Mouse (Mus musculus) adrenal gland, postnatal 36 days (tissue): Measurements from ENCODE around the gene Sarnp. TPM values are rescaled to one million over a fixed set of nuclear protein-coding genes. Genes with fewer than 3 reads are reported as not detected.

Experiments used
- DNase-seq, 2 experiments: peaks; one replicate each; pipeline ENCODE4 v3.0.0; 2021; ENCODE audit warnings: mixed read lengths in 1 of 2
- total RNA-seq, 2 experiments: library from RNA; stranded (reverse); gene quantifications; 2 replicates each; pipeline ENCODE4 v1.2.3; 2021

Sarnp gene
- total RNA-seq, 2 experiments from 2014 or later: 50.4 to 60.8 TPM

DNA sequence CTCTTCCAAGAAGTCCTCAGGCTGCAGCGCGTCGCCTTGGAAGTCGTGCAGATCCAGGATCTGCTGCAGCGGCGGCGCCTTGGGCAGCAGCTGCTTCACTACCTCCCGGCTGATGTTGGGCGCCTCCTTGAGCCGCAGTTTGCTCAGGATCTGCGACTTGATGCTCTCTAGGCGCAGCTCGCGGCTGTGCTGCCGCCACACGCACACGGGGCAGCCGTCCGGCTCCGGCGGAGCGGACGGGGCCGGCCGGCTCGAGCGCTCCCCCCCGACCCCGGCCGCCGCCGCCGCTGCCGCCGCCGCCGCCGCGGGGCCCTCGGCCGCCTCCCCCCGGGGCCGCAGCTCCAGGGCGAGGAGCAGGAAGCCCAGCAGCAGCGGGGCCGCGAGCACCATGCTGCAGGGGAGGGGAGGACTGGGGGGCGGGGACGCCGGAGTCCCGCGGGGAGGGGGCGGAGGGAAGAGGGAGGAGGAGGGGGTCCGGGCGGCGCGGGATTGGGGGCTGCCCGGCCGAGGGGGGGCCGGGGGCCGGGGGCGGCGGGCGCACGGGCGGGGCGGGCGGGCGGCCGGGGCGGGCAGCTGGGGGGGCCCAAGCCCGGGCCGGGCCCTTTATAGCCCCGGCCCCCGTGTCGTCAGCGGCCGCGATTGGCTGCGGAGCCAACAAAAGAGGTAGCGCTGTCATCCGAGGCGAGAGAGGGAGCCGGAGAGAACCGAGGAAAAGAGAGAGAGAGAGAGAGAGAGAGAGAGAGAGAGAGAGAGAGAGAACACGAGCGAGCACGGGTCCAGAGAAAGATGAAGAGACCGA, 74.4 kb downstream of the Sarnp start, which contains the start of gene Gdf11:
Gene Gdf11 (minus strand): TSS at position 423 of the 799 bp plus-strand sequence.
- DNase-seq: peak; percentile 65 to 66

DNA sequence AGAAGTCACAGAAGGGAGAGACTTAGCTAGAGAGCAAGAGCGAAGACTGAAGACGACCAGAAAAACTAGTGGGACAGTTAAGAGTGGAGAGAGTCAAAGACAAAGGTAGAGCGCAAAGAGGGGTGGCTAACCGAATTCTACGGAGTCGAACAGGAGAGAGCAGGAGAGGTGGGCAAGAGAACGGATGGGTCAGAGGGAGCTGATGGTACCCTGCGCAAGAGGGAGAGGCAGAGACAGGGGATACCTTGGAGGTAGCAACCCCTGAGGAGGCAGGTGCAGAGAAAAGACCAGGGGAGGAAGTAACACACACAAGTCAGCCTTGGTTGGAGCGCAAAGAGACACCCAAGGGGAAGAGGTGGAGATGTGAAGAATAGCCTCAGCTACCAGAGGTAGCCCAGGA, 75.1 kb downstream of the Sarnp start:
- DNase-seq: no peak

DNA sequence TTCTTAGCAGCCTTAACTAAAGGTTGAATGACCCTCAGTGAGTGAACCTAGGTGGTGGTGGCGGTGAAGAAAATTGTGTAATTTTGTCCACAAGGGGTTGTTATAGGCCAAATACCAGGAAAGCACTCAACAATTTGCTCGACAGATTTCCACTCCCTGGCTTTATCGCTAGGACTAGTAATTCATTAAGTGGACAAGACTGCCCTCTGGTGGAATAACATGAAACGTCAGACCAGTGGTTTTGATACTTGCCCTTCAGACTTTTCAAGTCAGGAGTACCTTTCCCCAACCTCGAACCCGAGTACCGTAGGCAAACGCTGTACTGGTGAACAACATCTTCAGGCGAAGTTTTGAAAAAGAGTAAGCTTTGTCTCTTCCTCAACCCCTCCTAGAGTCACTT, 78.3 kb downstream of the Sarnp start:
- peak; percentile 48 to 76 for DNase-seq

DNA sequence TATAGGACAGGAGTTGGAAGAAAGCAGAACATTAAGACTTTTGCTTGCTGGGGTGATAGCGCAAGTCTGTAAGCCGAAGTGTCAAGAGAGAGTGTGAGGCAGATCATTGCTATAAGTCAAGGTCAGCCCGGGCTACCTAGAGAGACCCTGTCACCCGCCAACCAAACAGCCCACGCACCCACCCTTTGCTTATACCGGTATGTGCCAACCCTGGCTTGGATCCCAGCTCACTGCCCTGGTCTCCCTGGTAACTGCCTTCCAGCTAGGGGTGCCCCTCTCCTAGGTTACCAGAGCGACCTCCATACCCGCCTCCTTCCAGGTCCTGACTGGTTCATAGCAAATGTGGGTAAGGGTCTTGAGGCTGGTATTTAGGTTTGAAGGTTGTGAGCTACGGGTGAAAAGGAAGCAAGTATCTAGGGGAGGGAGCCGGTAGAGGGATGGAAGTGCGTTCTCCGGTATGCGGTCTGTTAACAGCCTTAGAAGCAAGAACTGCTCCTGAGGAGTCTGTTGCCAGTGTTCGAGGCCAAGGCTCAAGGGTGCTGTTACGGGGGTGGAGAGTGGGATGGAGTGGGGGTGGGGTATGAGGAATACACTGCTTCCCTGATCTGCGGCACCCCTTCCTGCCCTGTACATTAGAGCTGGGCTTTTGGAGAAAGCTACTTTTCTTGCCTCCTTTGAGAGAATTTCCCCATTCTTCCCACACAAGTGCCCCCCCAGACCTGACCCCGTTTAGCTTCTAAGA, 79.0 kb downstream of the Sarnp start:
- DNase-seq: peak in 1 of 2 experiments; percentile 33

DNA sequence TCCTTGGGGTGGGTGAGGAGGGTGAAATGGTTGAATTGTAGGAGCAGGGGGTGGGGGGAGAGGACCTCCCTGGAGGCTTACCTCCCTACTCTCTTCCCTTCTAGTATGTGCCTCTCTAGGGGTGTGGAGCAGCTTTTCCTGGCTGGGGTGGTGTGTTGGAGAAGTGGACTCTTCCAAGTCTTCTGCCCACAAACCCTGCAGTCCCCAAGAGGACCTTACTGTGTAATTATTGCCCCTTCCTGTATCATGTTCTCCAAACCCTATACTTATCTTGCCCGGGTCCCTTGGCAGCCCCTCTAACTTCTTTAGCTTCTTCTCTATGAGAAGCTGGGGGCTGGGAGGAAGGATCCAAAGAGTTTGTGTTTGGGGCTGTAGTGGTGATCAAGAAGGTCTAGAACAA, 79.7 kb downstream of the Sarnp start:
- no peak for DNase-seq

DNA sequence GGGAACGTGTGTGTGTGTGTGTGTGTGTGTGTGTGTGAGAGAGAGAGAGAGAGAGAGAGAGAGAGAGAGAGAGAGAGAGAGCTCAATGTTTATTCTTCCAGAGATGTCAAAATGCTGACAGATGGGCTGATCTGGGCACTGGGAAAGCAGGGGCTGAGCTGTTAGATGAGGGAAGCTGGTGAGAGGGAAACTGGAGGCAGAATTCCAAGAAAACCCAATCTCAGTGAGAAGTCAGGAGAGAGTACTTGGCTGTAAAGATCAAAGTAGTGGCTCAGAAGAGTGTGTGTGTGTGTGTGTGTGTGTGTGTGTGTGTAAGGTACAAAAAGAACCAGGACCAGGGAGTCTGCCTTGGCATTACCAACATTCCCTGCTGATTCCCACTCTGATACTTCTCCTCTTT, 80.4 kb downstream of the Sarnp start:
- no peak for DNase-seq

DNA sequence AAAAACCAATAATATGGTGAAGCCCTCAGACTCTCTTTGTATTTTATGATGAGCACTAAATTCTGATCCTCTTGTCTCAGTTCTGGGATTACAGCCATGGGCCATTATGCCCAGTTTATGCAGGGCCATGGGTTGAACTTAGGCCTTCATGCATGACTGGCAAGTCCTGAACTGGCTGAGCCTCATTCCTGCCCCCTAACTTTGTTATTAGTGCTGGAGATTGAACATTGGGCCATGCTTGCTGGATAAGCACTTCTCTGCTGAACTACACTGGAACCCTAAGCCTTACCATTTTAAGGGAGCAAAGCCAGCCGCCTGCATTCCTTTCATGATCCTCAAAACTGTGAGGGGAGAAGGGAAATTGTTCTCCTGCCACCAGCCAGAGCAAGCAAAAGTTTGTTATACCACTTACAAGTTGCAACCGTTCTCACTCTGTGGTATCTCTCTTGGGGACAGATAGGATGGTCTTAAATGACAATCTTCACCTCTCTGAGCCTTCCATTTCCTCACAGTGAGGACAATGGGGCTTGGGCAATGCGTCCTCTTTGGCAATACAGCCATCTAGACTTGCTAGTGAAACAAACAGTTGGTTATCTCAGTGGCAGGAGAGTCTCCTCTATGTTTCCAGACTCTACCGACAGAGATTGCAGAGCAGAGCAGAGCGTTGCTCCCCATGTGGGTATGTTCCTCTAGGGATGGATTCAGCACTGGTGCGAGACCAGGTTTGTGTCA, 82.8 kb downstream of the Sarnp start:
- no peak for DNase-seq

DNA sequence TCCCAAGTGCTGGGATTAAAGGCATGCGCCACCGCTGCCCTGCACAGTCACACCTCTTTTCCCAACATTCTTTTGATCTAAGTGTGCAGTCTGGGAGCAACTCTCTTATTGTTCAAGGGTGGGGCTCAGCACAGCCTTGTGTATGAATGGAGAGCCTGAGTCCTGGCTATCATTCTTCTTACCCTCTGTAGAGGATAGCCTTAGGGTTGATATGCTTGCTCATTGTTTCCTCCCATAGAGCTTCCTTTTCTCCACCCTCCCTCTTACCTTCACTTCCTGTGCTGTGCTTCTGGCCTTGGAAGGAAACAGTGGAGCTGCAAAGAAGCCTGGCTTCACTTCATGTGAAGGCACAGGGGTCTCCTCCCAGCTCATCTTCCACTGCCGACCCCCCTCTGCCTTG, 83.6 kb downstream of the Sarnp start, which contains the start of gene Cd63:
Gene Cd63 (plus strand): TSS at position 292 of the 400 bp plus-strand sequence.
- DNase-seq: no peak

DNA sequence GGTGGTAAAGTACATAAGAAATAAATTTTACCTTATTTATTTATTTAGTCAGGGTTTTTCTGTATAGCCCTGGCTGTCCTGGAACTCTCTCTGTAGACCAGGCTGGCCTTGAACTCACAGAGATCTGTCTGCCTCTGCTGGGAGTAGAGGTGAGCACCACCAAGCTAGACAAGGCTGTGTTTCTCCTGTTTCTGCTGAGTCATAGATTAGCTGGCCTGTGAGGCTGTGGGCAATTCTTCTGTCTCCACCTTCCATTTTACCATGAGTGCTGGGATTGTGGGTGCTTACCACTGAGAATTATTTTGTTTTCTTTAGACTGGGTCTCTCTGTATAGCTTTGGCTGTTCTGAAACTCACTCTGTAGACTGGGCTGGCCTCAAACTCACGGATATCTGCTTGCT, 84.3 kb downstream of the Sarnp start:
- no peak for DNase-seq

DNA sequence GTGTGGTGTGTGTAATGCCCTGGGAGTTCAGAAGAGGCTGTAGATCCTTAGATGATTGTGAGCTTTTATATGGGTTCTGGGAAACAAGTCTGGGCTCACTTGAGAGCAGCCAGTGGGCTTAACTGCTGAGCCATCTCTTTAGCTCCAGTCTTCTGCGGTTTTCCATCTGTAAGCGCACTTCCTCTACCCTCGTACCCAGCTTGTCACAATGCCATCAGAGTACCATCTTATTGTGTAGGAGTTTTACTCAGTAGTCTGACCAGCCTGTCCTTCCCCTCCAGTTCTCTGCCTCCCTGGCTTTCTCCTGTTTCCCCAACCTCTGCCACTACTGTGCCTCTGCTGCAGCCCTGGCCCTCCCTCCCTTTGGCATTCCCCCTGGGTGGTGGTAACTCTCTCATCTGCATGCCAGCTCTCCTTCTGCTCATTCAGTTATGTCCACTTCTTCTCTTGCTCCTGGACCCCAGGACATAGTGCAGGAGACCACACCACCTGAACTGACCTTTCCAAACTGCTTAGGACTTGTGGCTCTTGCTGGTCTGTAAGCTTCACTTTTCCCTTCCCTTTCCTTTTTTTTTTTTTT, 85.4 kb downstream of the Sarnp start:
- no peak for DNase-seq

DNA sequence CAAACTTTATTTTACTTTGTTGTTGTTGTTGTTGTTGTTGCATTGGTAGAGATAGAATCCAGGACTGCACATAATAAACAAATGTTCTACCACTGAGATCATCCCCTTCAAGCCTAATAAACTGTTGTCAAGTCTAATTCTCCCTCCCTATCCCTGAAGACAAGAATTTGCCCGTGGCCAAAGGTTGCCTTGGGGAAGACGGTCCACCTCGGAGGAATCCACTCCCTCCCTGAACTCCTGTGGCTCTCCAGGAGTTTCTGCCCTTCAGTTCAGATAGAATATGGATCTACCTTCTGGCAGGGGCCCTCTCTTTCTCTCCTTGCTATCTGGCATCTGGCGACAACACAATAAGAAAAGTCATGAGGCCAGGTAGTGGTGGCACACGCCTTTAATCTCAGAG, 87.7 kb downstream of the Sarnp start:
- no peak for DNase-seq

DNA sequence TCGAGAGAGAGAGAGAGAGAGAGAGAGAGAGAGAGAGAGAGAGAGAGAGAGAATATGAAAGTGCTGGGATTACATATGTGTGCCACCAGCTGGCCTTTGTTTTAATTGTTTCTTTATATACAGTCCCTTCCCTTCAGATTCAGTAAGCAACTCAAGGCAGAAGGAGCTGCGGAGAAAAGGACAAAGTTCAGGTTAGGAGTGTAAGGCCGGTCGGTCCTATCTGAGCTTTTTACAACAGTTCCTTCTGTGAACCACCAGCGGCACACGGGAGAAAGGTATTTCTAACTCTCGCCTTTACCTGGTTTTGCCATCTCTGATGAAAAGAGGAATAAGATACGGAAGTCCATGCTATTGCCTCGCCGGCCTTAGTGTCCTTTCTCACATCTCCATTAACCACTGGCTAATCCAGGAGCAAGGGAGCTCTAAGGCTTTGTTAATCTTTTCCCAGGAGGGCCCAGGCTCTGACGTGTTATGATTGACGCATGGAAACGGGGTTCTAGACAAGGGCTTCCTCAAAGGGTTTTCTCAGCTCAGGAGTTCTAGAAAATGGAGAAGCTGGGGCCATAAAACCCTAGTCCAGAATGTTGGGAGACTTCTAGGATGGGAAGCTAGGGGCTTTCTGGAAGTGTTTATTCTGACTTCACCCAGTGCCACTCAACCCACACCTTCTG, 91.8 kb downstream of the Sarnp start:
- no peak for DNase-seq

DNA sequence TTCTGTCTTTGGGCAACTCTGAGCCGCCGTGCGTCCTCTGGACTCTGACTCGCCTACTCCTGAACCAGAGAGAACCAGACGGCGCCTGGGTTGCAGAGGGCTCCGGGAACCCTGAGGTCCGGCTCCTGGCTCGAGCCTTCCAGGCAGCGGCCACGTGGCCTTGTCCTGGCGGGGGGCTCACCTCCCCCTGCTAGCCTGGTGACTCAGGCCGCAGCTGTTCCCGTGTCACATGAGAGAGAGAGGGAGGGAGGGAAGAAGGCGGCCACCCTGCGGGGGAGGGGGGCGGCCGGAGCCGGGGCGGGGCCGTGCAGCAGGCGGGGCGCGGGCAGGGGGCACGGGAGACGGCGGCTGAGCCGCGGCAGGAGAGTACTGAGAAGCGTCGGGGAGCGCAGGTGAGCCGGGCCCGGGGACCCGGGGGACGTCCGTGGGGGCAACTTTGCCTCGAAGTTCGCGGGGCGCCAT, 92.5 kb downstream of the Sarnp start:
- DNase-seq: peak; percentile 93 to 95

DNA sequence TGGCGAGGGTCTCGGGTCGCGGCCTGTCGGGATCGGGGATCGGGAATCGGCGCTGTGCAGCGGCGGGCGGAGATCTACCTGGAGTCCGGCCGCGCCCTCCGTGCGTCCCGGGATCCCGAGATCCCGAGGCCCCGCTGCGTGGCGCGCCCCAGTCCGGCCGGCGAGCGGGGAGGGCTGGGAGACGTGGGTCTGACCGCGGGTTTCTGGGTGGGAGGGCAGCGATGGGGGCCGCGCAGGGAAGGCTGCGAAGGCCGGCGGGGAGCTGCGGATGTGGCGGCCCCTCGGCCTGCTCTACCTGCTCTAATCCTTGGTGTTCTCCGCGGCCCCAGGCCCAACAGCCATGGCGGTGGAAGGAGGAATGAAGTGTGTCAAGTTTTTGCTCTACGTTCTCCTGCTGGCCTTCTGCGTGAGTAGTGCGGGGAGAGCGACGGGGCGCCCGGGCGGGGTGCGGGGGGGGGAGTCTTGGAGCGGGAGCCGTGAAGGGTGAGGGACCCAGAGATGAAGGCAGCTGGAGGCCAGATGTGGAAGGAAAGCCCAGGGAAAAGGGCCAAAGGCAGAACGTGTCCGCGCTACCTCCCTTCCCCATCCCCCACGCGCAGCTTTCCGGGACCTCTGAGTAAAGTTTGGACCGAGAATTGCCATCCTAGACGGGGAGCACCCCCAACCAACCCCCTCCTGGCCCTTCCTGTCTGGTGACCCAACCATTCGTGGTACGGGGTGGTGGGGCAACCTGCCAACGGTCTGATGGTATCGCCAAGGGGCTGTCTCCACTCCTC, 93.1 kb downstream of the Sarnp start:
- peak; percentile 58 to 74 for DNase-seq

DNA sequence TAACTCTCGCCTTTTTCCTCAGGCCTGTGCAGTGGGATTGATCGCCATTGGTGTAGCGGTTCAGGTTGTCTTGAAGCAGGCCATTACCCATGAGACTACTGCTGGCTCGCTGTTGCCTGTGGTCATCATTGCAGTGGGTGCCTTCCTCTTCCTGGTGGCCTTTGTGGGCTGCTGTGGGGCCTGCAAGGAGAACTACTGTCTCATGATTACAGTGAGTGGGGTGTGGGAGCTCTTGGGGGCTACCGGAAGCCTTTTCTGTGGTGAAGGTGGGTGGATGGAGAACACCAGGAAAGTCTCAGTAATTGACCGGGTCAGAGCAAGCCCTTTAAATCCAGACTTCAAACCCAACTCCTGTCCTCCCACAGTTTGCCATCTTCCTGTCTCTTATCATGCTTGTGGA, 94.3 kb downstream of the Sarnp start:
- DNase-seq: no peak

DNA sequence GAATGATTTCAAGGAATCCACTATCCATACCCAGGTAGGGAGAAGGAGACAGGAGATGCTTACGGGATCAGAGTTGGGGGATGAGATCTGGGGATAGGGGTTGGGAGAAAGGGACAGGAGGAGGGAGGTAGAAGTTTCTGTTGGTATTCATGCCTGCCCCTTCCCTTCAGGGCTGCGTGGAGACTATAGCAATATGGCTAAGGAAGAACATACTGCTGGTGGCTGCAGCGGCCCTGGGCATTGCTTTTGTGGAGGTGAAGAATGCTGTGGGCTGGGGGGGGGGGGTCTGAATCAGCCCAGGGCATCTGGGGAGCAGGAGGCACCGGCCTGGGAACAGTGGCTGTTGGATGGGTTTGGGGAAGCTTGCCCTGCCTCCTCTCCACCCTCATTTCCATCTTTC, 95.1 kb downstream of the Sarnp start:
- no peak for DNase-seq

DNA sequence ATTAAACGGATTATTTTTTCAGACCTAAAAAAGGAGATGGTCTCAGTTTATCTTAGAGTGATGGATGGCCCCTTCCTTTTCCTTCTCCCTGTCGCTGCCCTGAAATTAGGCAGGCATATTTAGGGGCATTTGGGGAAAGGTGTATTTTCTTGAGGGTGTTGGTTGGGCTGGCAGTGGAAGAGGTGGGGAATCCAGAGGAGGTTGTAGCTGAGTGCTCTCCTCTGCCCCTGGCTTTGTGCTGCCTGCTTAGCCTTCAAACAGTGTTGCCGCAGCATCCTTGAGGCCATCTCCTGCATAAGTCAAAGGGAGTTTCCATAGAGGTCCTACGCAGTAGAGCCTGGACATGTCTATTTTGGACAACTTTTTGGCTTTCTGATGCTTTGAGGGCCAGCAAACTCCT, 95.7 kb downstream of the Sarnp start:
- DNase-seq: no peak

DNA sequence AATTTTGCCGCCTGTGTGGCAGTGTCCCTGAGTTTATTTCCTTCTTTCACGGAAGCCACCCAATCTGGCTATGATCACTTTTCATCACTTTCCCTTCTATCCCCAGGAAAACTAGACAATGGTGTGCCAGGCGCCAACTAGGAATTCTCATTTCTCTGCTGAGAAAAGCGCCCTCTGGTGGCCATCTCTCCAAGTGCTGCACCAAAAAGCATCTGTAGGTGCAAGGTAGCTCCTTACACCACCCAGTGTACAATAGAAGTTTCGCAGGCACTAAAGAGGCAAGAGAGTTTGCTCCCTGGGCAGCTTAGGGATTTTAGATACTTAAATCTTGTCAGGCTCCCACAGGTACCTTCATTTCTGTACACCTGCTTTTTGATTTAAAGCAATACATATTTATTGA, 96.1 kb downstream of the Sarnp start:
- peak; percentile 90 for DNase-seq

DNA sequence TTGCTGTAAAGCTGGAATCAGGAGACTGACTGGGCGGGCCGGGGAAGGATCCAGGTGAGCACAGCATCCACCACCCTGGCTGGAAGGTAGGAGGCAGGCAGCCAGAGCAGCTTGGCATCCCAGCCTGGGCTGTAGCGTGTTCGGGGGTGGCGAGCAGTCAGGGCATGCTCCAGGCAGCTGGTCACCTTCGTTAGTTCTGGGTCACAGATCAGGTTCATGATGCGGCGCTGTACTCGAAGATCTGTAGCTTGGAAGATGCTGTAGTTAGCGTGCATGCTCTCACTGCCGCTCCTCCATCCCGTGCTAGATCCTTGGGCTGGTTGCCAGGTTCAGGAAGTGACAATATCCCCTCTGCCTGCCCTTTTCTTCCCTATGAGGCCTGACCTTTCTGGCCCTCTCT, 96.6 kb downstream of the Sarnp start:
- DNase-seq: no peak

DNA sequence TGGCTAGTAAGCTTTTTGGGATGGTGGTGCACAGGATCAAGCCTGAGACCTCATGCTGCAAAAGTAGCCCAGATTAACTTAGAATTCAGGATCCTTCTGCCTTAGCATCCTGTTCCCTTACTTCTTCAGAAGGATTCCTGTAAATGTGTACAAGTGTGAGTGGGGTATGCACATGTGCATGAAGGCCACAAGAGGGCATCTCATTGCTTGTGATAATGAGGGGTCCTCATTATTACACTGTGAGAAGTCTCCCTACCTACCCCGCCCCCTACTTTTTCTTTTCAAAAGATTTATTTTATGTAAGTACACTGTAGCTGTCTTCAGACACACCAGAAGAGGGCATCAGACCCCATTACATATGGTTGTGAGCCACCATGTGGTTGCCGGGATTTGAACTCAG, 98.4 kb downstream of the Sarnp start:
- DNase-seq: no peak

DNA sequence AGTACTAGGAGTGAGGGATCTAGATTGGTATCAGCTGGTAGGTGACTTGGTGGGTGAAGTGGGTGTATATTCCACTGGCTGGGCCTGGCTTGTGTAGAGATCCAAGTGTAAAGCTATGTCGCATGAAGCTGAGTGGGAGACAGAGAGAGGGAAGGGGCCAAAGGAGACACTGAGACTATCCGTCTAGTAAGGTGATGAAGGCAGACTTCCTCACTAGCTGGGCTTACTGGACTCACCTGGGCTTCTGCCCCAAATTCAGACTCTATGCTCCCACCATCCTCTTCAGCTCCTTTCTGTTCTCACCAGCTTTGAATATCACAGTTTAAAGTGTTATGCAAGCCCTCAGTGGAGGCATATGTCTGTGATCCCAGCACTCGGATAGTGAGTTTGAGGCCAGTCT, 99.5 kb downstream of the Sarnp start:
- no peak for DNase-seq
